Mouse (Mus musculus) intestine, postnatal 0 days (tissue): ENCODE results near the gene Jph4. TPM values are rescaled to one million over a fixed set of nuclear protein-coding genes. Genes with fewer than 3 reads are reported as not detected.

Experiments
- ATAC-seq: fragments of 200-750 bp; cut with Nextera tagmentation; 2 replicates; pipeline ENCODE4 v1.8.0; 2017; ENCODE audit warnings: mild to moderate bottlenecking, moderate TSS enrichment, moderate library complexity
- H3K27ac ChIP-seq: fragments of 300-500 bp; sonication (generic); 2 replicates; pipeline ENCODE4 v1.5.1; 2014; ENCODE audit warnings: mild to moderate bottlenecking, low read depth, low read length, moderate library complexity
- H3K27me3 ChIP-seq: fragments of 300-500 bp; sonication (generic); replicated peaks from 2 replicates; pipeline ENCODE4 v1.6.1; 2014; ENCODE audit warnings: low read length, mixed read lengths; ENCODE audit not compliant: control insufficient read depth, insufficient read depth
- H3K36me3 ChIP-seq: fragments of 300-500 bp; sonication (generic); 2 replicates; pipeline ENCODE4 v1.6.1; 2014; ENCODE audit warnings: mild to moderate bottlenecking, moderate library complexity; ENCODE audit not compliant: control insufficient read depth, insufficient read depth
- H3K4me1 ChIP-seq: fragments of 300-500 bp; sonication (generic); replicated peaks from 2 replicates; pipeline ENCODE4 v1.6.1; 2014; ENCODE audit warnings: antibody characterized with exemption, low read length, mixed read lengths; ENCODE audit not compliant: control insufficient read depth, insufficient read depth
- H3K4me2 ChIP-seq: fragments of 300-500 bp; sonication (generic); replicated peaks from 2 replicates; pipeline ENCODE4 v1.6.1; 2014; ENCODE audit warnings: low read depth, mild to moderate bottlenecking, moderate library complexity
- H3K4me3 ChIP-seq: fragments of 300-500 bp; sonication (generic); 2 replicates; pipeline ENCODE4 v1.5.1; 2014; ENCODE audit warnings: low read depth, low read length
- H3K9ac ChIP-seq: fragments of 300-500 bp; sonication (generic); 2 replicates; pipeline ENCODE4 v1.6.1; 2014; ENCODE audit warnings: mild to moderate bottlenecking, low read depth, low read length
- H3K9me3 ChIP-seq: fragments of 300-500 bp; sonication (generic); 2 replicates; pipeline ENCODE4 v1.6.1; 2016; ENCODE audit warnings: mixed run types; ENCODE audit not compliant: control insufficient read depth
- CTCF ChIP-seq: sonication (generic); IDR thresholded peaks from 2 replicates; pipeline ENCODE4 v1.5.1; 2016; ENCODE audit warnings: low read depth, mild to moderate bottlenecking, control low read depth, antibody characterized with exemption, moderate library complexity
- WGBS: fragments of 180-500 bp; shearing (Covaris S2); extraction: QIAGEN DNeasy Blood & Tissue Kit; methylation state at CpG from one replicate; pipeline ENCODE4 v1.1.7; 2014; 5-methylcytosine and 5-hydroxymethylcytosine counted together
- polyA plus RNA-seq: library from polyadenylated mRNA; unstranded; fragments of >200 nt; fragmentation: Nextera tagmentation; extraction: Ambion mirVana; gene quantifications from 2 replicates; pipeline ENCODE4 v1.2.1, GENCODE M21; 2015

The Jph4 gene
- polyA plus RNA-seq, 1 experiment from 2014 or later = 0.90 TPM

GRCm38 (mm10) chr14:55146829-55147401, 30.2 kb upstream of the Jph4 start:
- H3K4me1 ChIP-seq = 0 out of 2 replicates have a peak, but pooled peaks cover 3% of the 10 kb centered on the region
- WGBS = 84% methylated on average over 12 of the region's 12 CpGs
- ATAC-seq = no peak

GRCm38 (mm10) chr14:55146324-55146723, 29.6 kb upstream of the Jph4 start:
- Histone ChIP-seq H3K27me3 (no peaks in the 10 kb centered on the region), H3K27ac (no peak overlapping the region), H3K9ac (no peak overlapping the region), H3K4me1 (0 out of 2 replicates have a peak, but pooled peaks cover 3% of the 10 kb centered on the region), H3K4me3 (no peak overlapping the region), H3K36me3 (no peaks in the 10 kb centered on the region), H3K9me3 (no peaks in the 10 kb centered on the region), H3K4me2 (no peak overlapping the region)
- TF ChIP-seq CTCF = no peak
- no peak for ATAC-seq
- 91% methylated on average over 1 of the region's 1 CpGs for WGBS

More at GRCm38 (mm10) chr14:55146829-55147401, 30.2 kb upstream of the Jph4 start:
- Histone ChIP-seq H3K27me3 (no peaks in the 10 kb centered on the region), H3K9me3 (no peaks in the 10 kb centered on the region), H3K9ac (no peak overlapping the region), H3K4me3 (no peak overlapping the region), H3K36me3 (no peaks in the 10 kb centered on the region), H3K27ac (no peak overlapping the region), H3K4me2 (no peak overlapping the region)
- no peak for TF ChIP-seq CTCF

- TF ChIP-seq CTCF = no peak
- Histone ChIP-seq H3K9ac (no peak overlapping the region), H3K36me3 (no peaks in the 10 kb centered on the region), H3K27ac (no peak overlapping the region), H3K4me1 (no peaks in the 10 kb centered on the region), H3K9me3 (no peaks in the 10 kb centered on the region), H3K4me2 (no peak overlapping the region), H3K4me3 (no peak overlapping the region), H3K27me3 (no peaks in the 10 kb centered on the region)
- WGBS = 26% methylated on average over 7 of the region's 7 CpGs
- peak; percentile 82 for ATAC-seq
Observed at GRCm38 (mm10) chr14:55139313-55139712, 22.6 kb upstream of the Jph4 start.

- H3K27ac ChIP-seq = no peak overlapping the region
- H3K4me1 ChIP-seq = no peaks in the 10 kb centered on the region
- no peak for TF ChIP-seq CTCF
- no peak overlapping the region for H3K4me3 ChIP-seq
- no peaks in the 10 kb centered on the region for H3K27me3 ChIP-seq
- 67% methylated on average over 8 of the region's 8 CpGs for WGBS
- no peak overlapping the region for H3K4me2 ChIP-seq
- H3K9me3 ChIP-seq = no peaks in the 10 kb centered on the region
- H3K9ac ChIP-seq = no peak overlapping the region
- no peak for ATAC-seq
- H3K36me3 ChIP-seq = no peaks in the 10 kb centered on the region
Observed at GRCm38 (mm10) chr14:55135676-55136075, 18.9 kb upstream of the Jph4 start.

- 86% methylated on average over 7 of the region's 7 CpGs for WGBS
- Histone ChIP-seq H3K27me3 (no peaks in the 10 kb centered on the region), H3K27ac (no peak overlapping the region), H3K9me3 (no peaks in the 10 kb centered on the region), H3K4me2 (no peak overlapping the region), H3K9ac (no peak overlapping the region), H3K36me3 (no peaks in the 10 kb centered on the region), H3K4me1 (no peaks in the 10 kb centered on the region), H3K4me3 (no peak overlapping the region)
- no peak for ATAC-seq
- no peak for TF ChIP-seq CTCF
Observed at GRCm38 (mm10) chr14:55126521-55126920, 9.8 kb upstream of the Jph4 start.

GRCm38 (mm10) chr14:55125711-55126110, 9.0 kb upstream of the Jph4 start:
- no peak overlapping the region for H3K4me2 ChIP-seq
- no peaks in the 10 kb centered on the region for H3K36me3 ChIP-seq
- H3K27ac ChIP-seq = no peak overlapping the region
- no peaks in the 10 kb centered on the region for H3K4me1 ChIP-seq
- 78% methylated on average over 5 of the region's 5 CpGs for WGBS
- no peaks in the 10 kb centered on the region for H3K27me3 ChIP-seq
- H3K9me3 ChIP-seq = no peaks in the 10 kb centered on the region
- no peak for ATAC-seq
- TF ChIP-seq CTCF = no peak
- H3K4me3 ChIP-seq = no peak overlapping the region
- H3K9ac ChIP-seq = no peak overlapping the region

GRCm38 (mm10) chr14:55122359-55122758, 5.6 kb upstream of the Jph4 start:
- ATAC-seq = no peak
- no peak overlapping the region for H3K4me3 ChIP-seq
- H3K4me1 ChIP-seq = no peaks in the 10 kb centered on the region
- H3K4me2 ChIP-seq = peak overlapping the region; percentile 37
- no peaks in the 10 kb centered on the region for H3K36me3 ChIP-seq
- WGBS = 47% methylated on average over 8 of the region's 8 CpGs
- no peak for TF ChIP-seq CTCF
- no peaks in the 10 kb centered on the region for H3K9me3 ChIP-seq
- H3K27me3 ChIP-seq = peaks cover 1% of the 10 kb centered on the region; the same call in 1 of the 2 replicates
- H3K9ac ChIP-seq = no peak overlapping the region
- H3K27ac ChIP-seq = no peak overlapping the region
